Mouse (Mus musculus) thymus, adult 2 months (tissue): ENCODE results near the gene Snrnp25. TPM values are rescaled to one million over a fixed set of nuclear protein-coding genes. Genes with fewer than 3 reads are reported as not detected.

Experiments used
- DNase-seq: peaks from one replicate; pipeline ENCODE4 v3.0.0; 2021
- H3K27ac ChIP-seq: fragments of 200-500 bp; 2 replicates; pipeline ENCODE4 v1.5.1; 2012; ENCODE audit warnings: low read length, control low read depth; ENCODE audit not compliant: control insufficient read depth, insufficient read depth
- H3K27me3 ChIP-seq: fragments of 200-500 bp; 2 replicates; pipeline ENCODE4 v1.6.1; 2012; ENCODE audit warnings: mild to moderate bottlenecking, low read length, moderate library complexity, mixed read lengths; ENCODE audit not compliant: control insufficient read depth, insufficient read depth
- H3K36me3 ChIP-seq: fragments of 200-500 bp; 2 replicates; pipeline ENCODE4 v1.6.1; 2012; ENCODE audit warnings: mild to moderate bottlenecking, low read length, moderate library complexity; ENCODE audit not compliant: control insufficient read depth, insufficient read depth
- H3K4me1 ChIP-seq: fragments of 200-500 bp; replicated peaks from 2 replicates; pipeline ENCODE4 v1.6.1; 2012; ENCODE audit warnings: low read length; ENCODE audit not compliant: control insufficient read depth, insufficient read depth
- H3K4me3 ChIP-seq: fragments of 200-500 bp; 2 replicates; pipeline ENCODE4 v1.5.1; 2012; ENCODE audit warnings: mild to moderate bottlenecking, low read length, control low read depth, moderate library complexity; ENCODE audit not compliant: control insufficient read depth, insufficient read depth
- CTCF ChIP-seq: fragments of 200-500 bp; IDR thresholded peaks from 2 replicates; pipeline ENCODE4 v1.5.1; 2012; ENCODE audit warnings: mild to moderate bottlenecking, control low read depth, low read length, moderate library complexity, borderline replicate concordance; ENCODE audit not compliant: control insufficient read depth, poor library complexity, insufficient read depth; ENCODE audit errors: extremely low read depth
- POLR2A ChIP-seq: fragments of 200-500 bp; IDR thresholded peaks from 2 replicates; pipeline ENCODE4 v1.6.1; 2012; ENCODE audit warnings: mild to moderate bottlenecking, low read length, control low read depth, moderate library complexity; ENCODE audit not compliant: control insufficient read depth, poor library complexity, insufficient read depth; ENCODE audit errors: extremely low read depth
- WGBS: fragments of 180-500 bp; shearing (Covaris S2); methylation state at CpG from one replicate; pipeline ENCODE4 v1.1.7; 2018; 5-methylcytosine and 5-hydroxymethylcytosine counted together
- polyA plus RNA-seq: library from polyadenylated mRNA; depleted of rRNA; stranded (reverse); fragments of >200 nt; gene quantifications from 2 replicates; pipeline ENCODE4 v1.2.3, GENCODE M21; 2012

Snrnp25 gene
- polyA plus RNA-seq, 1 experiment = 56.3 TPM

DNA sequence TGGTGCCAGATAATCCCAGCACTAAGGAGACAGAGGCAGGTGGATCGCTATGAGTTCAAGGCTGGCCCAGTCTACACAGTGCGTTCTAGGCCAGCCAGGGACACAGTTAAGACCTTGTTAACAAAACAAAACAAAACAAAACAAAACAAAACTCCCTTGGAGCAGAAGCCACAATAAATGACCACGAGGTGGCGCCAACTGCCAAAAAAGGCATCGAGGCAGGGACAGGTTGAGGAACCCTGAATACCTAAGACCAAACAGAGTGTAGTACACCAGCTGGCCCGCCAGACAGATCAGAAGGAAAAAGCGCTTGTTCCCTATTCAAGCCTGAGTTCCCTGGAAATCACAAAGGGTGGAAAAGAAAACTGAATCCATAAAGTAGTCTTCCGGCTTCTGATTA is 11.6 kb downstream of the Snrnp25 start:
- H3K27me3 ChIP-seq = peaks cover 12% of the 10 kb centered on the region
- no peak overlapping the region for H3K4me3 ChIP-seq
- no peak for TF ChIP-seq CTCF
- no peak for TF ChIP-seq POLR2A
- WGBS = 26% methylated on average over 8 of the region's 8 CpGs
- no peaks in the 10 kb centered on the region for H3K36me3 ChIP-seq
- peaks cover 6% of the 10 kb centered on the region for H3K4me1 ChIP-seq
- H3K27ac ChIP-seq = no peak overlapping the region
- peak; percentile 70 for DNase-seq

GRCm38 (mm10) chr11:32218501-32219050 is 13.4 kb downstream of the Snrnp25 start:
- WGBS = 89% methylated on average over 6 of the region's 6 CpGs
- TF ChIP-seq CTCF (no peak), POLR2A (no peak)
- DNase-seq = no peak
- Histone ChIP-seq H3K4me1 (peaks cover 14% of the 10 kb centered on the region), H3K27ac (no peak overlapping the region), H3K27me3 (peaks cover 25% of the 10 kb centered on the region), H3K4me3 (no peak overlapping the region), H3K36me3 (no peaks in the 10 kb centered on the region)

- Histone ChIP-seq H3K27me3 (peaks cover 25% of the 10 kb centered on the region), H3K4me3 (no peak overlapping the region), H3K27ac (no peak overlapping the region), H3K36me3 (no peaks in the 10 kb centered on the region), H3K4me1 (peaks cover 14% of the 10 kb centered on the region)
- DNase-seq = no peak
- TF ChIP-seq CTCF = no peak
- no peak for TF ChIP-seq POLR2A
- WGBS = 95% methylated on average over 10 of the region's 10 CpGs
These were observed 14.1 kb downstream of the Snrnp25 start for GRCm38 (mm10) chr11:32219287-32219686.

GRCm38 (mm10) chr11:32220607-32221224 is 15.5 kb downstream of the Snrnp25 start:
- Histone ChIP-seq H3K27ac (no peak overlapping the region), H3K4me3 (no peak overlapping the region), H3K27me3 (peaks cover 25% of the 10 kb centered on the region), H3K4me1 (peaks cover 24% of the 10 kb centered on the region), H3K36me3 (no peaks in the 10 kb centered on the region)
- 84% methylated on average over 10 of the region's 10 CpGs for WGBS
- no peak for TF ChIP-seq CTCF
- no peak for DNase-seq

- H3K27ac ChIP-seq = no peak overlapping the region
- peaks cover 29% of the 10 kb centered on the region for H3K4me1 ChIP-seq
- H3K27me3 ChIP-seq = peaks cover 25% of the 10 kb centered on the region
- DNase-seq = peak; percentile 16
- peak overlapping the region; percentile 35 for H3K4me3 ChIP-seq
- TF ChIP-seq POLR2A (0 out of 2 replicates have a peak, but pooled peaks have one; percentile 30), CTCF (no peak)
- WGBS = 6% methylated on average over 46 of the region's 46 CpGs
- no peaks in the 10 kb centered on the region for H3K36me3 ChIP-seq
These were observed 16.2 kb downstream of the Snrnp25 start for GRCm38 (mm10) chr11:32221225-32221950.

GRCm38 (mm10) chr11:32221951-32222409 is 16.8 kb downstream of the Snrnp25 start, which contains the start of gene Rhbdf1:
TSS of gene Rhbdf1 (minus strand) at chr11:32222300.
- WGBS = 2% methylated on average over 71 of the region's 72 CpGs

More at GRCm38 (mm10) chr11:32221951-32222409, 16.8 kb downstream of the Snrnp25 start, which contains the start of gene Rhbdf1:
- TF ChIP-seq POLR2A = no peak
- no peak for TF ChIP-seq CTCF
- Histone ChIP-seq H3K4me1 (peaks cover 32% of the 10 kb centered on the region), H3K27ac (no peak within 1 kb of the TSS), H3K4me3 (peak within 1 kb of the TSS; percentile 35), H3K36me3 (no peaks in the 10 kb centered on the region), H3K27me3 (peaks cover 25% of the 10 kb centered on the region)
- DNase-seq = no peak
